Mouse (Mus musculus): Measurements from ENCODE around the gene Vps45.

DNA sequence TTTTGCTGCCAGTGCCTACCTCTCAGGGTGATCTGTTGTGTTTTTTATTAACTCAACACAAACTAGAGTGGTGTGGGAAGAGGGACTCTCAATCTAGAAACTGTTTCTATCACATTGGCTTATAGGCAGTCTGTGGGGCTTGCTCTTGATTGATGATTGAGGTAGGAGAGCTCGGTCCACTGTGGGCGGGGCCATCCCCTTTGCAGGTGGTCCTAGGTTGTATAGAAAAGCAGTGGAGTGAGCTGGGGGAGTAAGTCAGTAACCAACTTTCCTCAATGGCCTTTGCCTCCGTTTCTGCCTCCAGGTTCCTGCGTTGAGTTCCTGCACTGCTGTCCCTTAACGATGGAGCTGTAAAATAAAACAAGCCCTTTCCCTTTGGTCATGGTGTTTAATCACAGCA, 8.5 kb upstream of the Vps45 start:
- TF ChIP-seq CTCF (conservative IDR thresholded peaks at IDR 0.05; ENCODE audit: low read length) (no peak), POU5F1 (IDR thresholded peaks at IDR 0.05; ENCODE audit: borderline replicate concordance, low read length) (no peak)

Measured in E14TG2a.4 (cell line).